Mouse (Mus musculus) Patski (cell line): ENCODE measurements around the gene Klhl22. TPM values are rescaled to one million over a fixed set of nuclear protein-coding genes. Genes with fewer than 3 reads are reported as not detected.
A peak's percentile ranks its signal among the peaks of the same experiment; 100 is the strongest.

Experiments
- ATAC-seq: fragments of 100-300 bp; one replicate; pipeline ENCODE4 v1.8.0; 2021
- CTCF ChIA-PET: fragments of 350-600 bp; sonication (Branson Sonifier 250); formaldehyde crosslinking; loops from one replicate; lab custom pipeline; 2022; ENCODE audit warnings: inconsistent platforms; lab: Charles Lee
- POLR2A ChIA-PET: fragments of 350-600 bp; sonication (Branson Sonifier 250); formaldehyde crosslinking; loops from one replicate; lab custom pipeline; 2022; ENCODE audit warnings: antibody characterized with exemption, inconsistent platforms; lab: Charles Lee
- DNase-seq: peaks from one replicate; pipeline ENCODE4 v3.0.0-alpha.2; 2011; ENCODE audit warnings: low read depth, low spot score
- H3K27me3 ChIP-seq: fragments of 371-371 bp; one replicate; pipeline ENCODE4 v1.5.1; 2021
- CTCF ChIP-seq: fragments of 100-300 bp; IDR thresholded peaks from one replicate; pipeline ENCODE4 v1.5.1; 2021
- in situ Hi-C: fragments of 300-500 bp; cut with MboI; formaldehyde crosslinking; loops from 3 replicates; pipeline ENCODE4 v1.11.1; 2018; ENCODE audit warnings: low pct_unique_long_range_greater_than_20kb, mixed read lengths
- polyA plus RNA-seq: library from polyadenylated mRNA; unstranded; gene quantifications from one replicate; pipeline ENCODE4 v1.2.3, GENCODE M21; 2021

Gene Klhl22
- polyA plus RNA-seq, 1 experiment from 2014 or later, result 128 TPM

DNA sequence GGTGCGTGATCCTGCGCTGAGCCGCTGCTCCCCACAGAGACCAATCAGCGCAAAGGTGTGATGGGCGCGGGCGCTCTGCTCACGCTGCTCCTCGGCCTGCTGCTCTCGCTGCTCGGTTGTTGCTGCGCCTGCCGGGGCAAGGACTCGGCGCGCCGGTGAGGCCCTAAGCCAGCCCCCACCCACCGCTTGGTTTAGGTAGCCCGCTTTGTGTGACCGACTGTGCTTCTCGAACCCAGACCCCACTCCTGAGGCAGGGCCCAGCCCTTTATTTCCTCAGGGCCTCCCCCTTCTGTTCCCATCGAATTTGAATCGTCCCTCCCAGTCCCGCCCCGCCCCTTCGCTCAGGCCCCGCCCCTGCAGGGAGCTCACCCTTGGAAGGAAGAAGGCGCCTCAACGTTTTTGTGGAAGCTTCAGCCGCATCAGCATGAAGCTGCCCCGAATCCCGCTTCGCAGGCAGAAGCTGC, 45.1 kb downstream of the Klhl22 start:
- peak; percentile 24 for ATAC-seq
- in situ Hi-C loops, result no loop called here
- DNase-seq, result no peak
- ChIA-PET CTCF (no interaction called here), POLR2A (no interaction called here)
- no peak for TF ChIP-seq CTCF
- H3K27me3 ChIP-seq, result no peaks in the 10 kb centered on the region

DNA sequence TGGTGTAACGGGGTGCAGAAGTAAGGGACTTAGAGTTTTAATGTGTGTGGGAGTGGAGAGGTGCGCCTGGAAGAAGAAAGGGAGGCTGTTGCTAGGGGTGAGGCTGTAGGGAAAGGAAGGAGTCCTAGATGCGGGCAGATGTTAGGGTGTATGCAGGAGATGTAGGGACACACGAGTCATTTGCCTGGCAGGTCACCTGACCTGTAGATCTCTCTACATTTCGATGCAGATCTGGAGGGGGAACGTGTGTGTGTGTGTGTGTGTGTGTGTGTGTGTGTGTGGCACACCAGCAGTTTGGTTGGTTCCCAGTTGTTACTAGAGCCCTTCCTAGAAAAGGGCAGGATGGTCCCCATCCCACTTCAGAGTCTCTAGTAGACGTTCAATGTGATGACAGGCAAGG, 45.6 kb downstream of the Klhl22 start:
- ATAC-seq (no peak), DNase-seq (no peak)
- ChIA-PET POLR2A (no interaction called here), CTCF (interaction anchor here (1.1 kb wide), 1 partner anchor 9 kb away, joined by 7 read pairs; no protein-coding TSS in a partner anchor)
- in situ Hi-C loops, result no loop called here
- no peaks in the 10 kb centered on the region for H3K27me3 ChIP-seq
- TF ChIP-seq CTCF, result no peak

DNA sequence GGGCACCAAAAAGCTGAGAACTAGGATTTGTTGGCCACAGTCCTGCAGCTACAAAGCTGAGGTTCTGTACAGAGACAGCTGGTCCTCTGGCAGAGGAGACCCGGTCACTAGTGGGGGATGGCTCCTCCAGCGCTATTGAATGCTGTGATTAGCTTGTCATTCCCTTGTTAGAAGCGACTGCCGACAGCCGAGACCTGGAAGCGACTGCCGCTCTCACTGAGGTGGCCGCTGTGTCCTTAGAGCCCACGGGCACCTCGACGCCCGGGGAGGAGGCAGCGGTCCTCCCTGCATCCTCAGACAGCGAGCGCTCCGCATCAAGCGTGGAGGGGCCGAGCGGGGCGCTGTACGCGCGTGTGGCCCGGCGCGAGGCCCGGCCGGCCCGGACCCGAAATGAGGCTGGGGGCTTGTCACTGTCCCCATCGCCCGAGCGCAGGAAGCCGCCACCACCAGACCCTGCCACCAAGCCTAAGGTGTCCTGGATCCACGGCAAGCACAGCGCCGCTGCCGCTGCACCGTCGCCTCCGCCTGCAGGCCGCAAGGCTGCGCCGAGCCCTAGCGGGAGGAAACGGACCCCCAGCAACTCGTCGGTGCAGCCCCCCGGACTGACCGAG, 47.3 kb downstream of the Klhl22 start:
- ATAC-seq, result no peak
- in situ Hi-C loops, result no loop called here
- POLR2A ChIA-PET, result no interaction called here

GRCm38 (mm10) chr16:17807192-17808009, 48.0 kb downstream of the Klhl22 start:
- no peak for DNase-seq
- no peak for TF ChIP-seq CTCF
- in situ Hi-C loops, result no loop called here
- no peak for ATAC-seq
- H3K27me3 ChIP-seq, result no peaks in the 10 kb centered on the region
- POLR2A ChIA-PET, result interaction anchor here (0.7 to 1.6 kb wide), 3 partner anchors 9 to 47 kb away, joined by 3 to 4 read pairs (median 3); no protein-coding TSS in a partner anchor
- CTCF ChIA-PET, result interaction anchor here (1.2 to 2.0 kb wide), 3 partner anchors 9 to 47 kb away, joined by 3 to 5 read pairs (median 3); no protein-coding TSS in a partner anchor

More for the DNA sequence above, 47.3 kb downstream of the Klhl22 start:
- TF ChIP-seq CTCF, result no peak
- no peak for DNase-seq
- CTCF ChIA-PET, result interaction anchor here (1.1 to 1.2 kb wide), 2 partner anchors 8 to 78 kb away, joined by 3 to 5 read pairs; no protein-coding TSS in a partner anchor
- no peaks in the 10 kb centered on the region for H3K27me3 ChIP-seq

- DNase-seq, result no peak
- CTCF ChIA-PET, result interaction anchor here (1.1 to 2.0 kb wide), 4 partner anchors 13 to 64 kb away, joined by 3 to 5 read pairs (median 4); no protein-coding TSS in a partner anchor
These were observed 49.7 kb downstream of the Klhl22 start for GRCm38 (mm10) chr16:17809125-17809524.

DNA sequence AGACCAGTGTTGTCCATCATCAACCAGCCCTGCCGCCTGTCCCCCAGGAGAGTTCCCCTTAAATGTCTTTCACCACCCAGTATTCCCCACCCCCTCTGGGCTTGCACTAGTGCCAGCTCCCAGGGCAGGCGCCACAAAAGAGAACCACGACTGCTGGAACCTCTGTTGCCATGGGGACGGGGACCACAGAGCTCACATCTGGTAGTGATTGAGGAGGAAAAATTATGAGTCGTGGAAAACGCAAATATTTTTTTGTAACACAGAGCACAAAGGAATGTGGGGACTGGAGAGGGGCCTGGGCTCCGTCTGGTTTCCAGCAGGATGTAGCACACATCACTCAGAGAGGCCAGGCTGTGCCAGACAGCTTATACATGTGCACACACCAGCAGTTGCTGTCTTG, 50.3 kb downstream of the Klhl22 start:
- POLR2A ChIA-PET, result interaction anchor here (1.4 kb wide), 1 partner anchor 21 kb away, joined by 4 read pairs; no protein-coding TSS in a partner anchor
- TF ChIP-seq CTCF, result no peak

More at GRCm38 (mm10) chr16:17809125-17809524, 49.7 kb downstream of the Klhl22 start:
- POLR2A ChIA-PET, result interaction anchor here (1.4 to 1.6 kb wide), 2 partner anchors 22 to 48 kb away, joined by 3 to 4 read pairs; no protein-coding TSS in a partner anchor
- no peak for ATAC-seq
- TF ChIP-seq CTCF, result no peak
- in situ Hi-C loops, result no loop called here
- H3K27me3 ChIP-seq, result no peaks in the 10 kb centered on the region

DNA sequence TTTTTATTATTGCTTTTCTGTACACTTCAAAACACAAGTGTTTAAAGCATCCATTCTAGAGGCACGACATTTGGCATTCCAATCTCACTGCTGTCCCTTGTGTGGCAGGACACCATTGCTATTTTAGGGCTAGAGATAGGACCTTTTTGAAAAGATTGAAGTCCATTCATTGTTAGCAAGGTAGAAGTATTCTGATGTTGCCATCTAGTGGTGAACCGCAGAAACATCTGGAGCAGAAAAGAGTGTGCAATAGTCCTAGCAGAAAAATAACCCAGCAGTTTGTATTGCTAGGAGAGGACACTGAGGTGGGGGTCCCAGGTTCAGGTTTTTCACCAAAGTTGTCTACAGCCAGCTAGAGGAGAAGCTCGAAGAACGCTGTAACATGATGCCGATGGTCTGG, 52.7 kb downstream of the Klhl22 start:
- TF ChIP-seq CTCF, result no peak
- DNase-seq, result no peak
- CTCF ChIA-PET, result interaction anchor here (0.8 to 4.2 kb wide), 20 partner anchors 9 to 104 kb away, joined by 3 to 26 read pairs (median 9); partner anchors contain the start of gene Med15
- H3K27me3 ChIP-seq, result no peaks in the 10 kb centered on the region
- in situ Hi-C loops, result loop anchor here (5.0 kb wide), 1 partner anchor 80 kb away; the partner anchor contains the start of gene Med15
- no peak for ATAC-seq
- POLR2A ChIA-PET, result interaction anchor here (0.6 to 1.5 kb wide), 6 partner anchors 22 to 82 kb away, joined by 3 to 5 read pairs (median 3); partner anchors contain the start of gene Med15

More for the DNA sequence above, 50.3 kb downstream of the Klhl22 start:
- CTCF ChIA-PET, result interaction anchor here (1.1 to 1.4 kb wide), 2 partner anchors 24 to 65 kb away, joined by 4 read pairs; no protein-coding TSS in a partner anchor
- in situ Hi-C loops, result loop anchor here (5.0 kb wide), 1 partner anchor 77 kb away; the partner anchor contains the start of gene Med15
- ATAC-seq (no peak), DNase-seq (no peak)
- no peaks in the 10 kb centered on the region for H3K27me3 ChIP-seq

DNA sequence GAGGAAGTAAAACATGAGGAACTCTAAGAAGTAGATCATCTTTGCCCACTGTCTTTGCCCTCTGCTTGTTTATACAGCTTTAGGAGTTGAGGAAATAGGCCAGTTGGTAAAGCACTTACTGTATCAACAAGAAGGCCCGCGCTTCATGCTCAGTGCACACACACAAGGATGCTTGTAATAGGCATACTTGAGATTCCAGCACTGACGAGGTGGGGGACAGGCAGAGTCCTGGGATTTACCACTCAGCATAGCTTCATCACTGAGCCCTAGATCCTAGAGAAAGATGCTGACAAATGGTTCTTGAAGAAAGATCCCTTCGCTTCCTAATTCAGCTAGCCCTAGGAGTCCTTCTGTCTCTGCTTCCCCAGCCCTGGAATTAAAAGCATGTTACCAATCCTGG, 53.8 kb downstream of the Klhl22 start:
- DNase-seq (no peak), ATAC-seq (peak; percentile 68)
- in situ Hi-C loops, result loop anchor here (5.0 kb wide), 1 partner anchor 81 kb away; the partner anchor contains the start of gene Med15
- ChIA-PET POLR2A (interaction anchor here (0.6 to 1.7 kb wide), 5 partner anchors 18 to 81 kb away, joined by 3 to 4 read pairs (median 3); partner anchors contain the start of gene Med15), CTCF (interaction anchor here (1.0 to 4.2 kb wide), 15 partner anchors 8 to 105 kb away, joined by 3 to 26 read pairs (median 11); partner anchors contain the start of gene Med15)
- TF ChIP-seq CTCF, result no peak
- no peaks in the 10 kb centered on the region for H3K27me3 ChIP-seq

GRCm38 (mm10) chr16:17815411-17816402, 56.3 kb downstream of the Klhl22 start:
- CTCF ChIA-PET, result interaction anchor here (0.7 to 1.7 kb wide), 6 partner anchors 11 to 70 kb away, joined by 3 to 7 read pairs (median 3); no protein-coding TSS in a partner anchor
- in situ Hi-C loops, result no loop called here
- DNase-seq, result no peak
- no peak for TF ChIP-seq CTCF
- no peak for ATAC-seq
- POLR2A ChIA-PET, result interaction anchor here (0.7 to 0.9 kb wide), 3 partner anchors 14 to 98 kb away, joined by 3 read pairs; no protein-coding TSS in a partner anchor
- H3K27me3 ChIP-seq, result no peaks in the 10 kb centered on the region
